Mouse (Mus musculus) stomach, embryonic 14.5 days (tissue): ENCODE results near the gene Col18a1. TPM values are rescaled to one million over a fixed set of nuclear protein-coding genes. Genes with fewer than 3 reads are reported as not detected.

Experiments
- ATAC-seq: fragments of 200-750 bp; cut with Nextera tagmentation; 2 replicates; pipeline ENCODE4 v1.8.0; 2017; ENCODE audit warnings: low read depth, moderate TSS enrichment; ENCODE audit not compliant: insufficient number of reproducible peaks, insufficient read depth, low FRiP score
- H3K27ac ChIP-seq: fragments of 300-500 bp; sonication (generic); 2 replicates; pipeline ENCODE4 v1.5.1; 2014; ENCODE audit warnings: mild to moderate bottlenecking, low read length, moderate library complexity, mixed read lengths
- H3K27me3 ChIP-seq: fragments of 300-500 bp; sonication (generic); 2 replicates; pipeline ENCODE4 v1.6.1; 2014; ENCODE audit warnings: low read length, control low read depth, mixed read lengths; ENCODE audit not compliant: control insufficient read depth, insufficient read depth
- H3K36me3 ChIP-seq: fragments of 300-500 bp; sonication (generic); 2 replicates; pipeline ENCODE4 v1.6.1; 2014; ENCODE audit warnings: mild to moderate bottlenecking, control low read depth, low read length, moderate library complexity, mixed read lengths; ENCODE audit not compliant: control insufficient read depth, insufficient read depth
- H3K4me1 ChIP-seq: fragments of 300-500 bp; sonication (generic); 2 replicates; pipeline ENCODE4 v1.6.1; 2014; ENCODE audit warnings: low read length, control low read depth, mixed read lengths; ENCODE audit not compliant: control insufficient read depth, insufficient read depth
- H3K4me2 ChIP-seq: fragments of 300-500 bp; sonication (generic); replicated peaks from 2 replicates; pipeline ENCODE4 v1.6.1; 2014; ENCODE audit warnings: low read depth, low read length, control low read depth
- H3K4me3 ChIP-seq: fragments of 300-500 bp; sonication (generic); 2 replicates; pipeline ENCODE4 v1.5.1; 2014; ENCODE audit warnings: low read depth, low read length, control low read depth
- H3K9ac ChIP-seq: fragments of 300-500 bp; sonication (generic); replicated peaks from 2 replicates; pipeline ENCODE4 v1.6.1; 2014; ENCODE audit warnings: low read depth, mild to moderate bottlenecking, control low read depth, low read length, moderate library complexity, mixed read lengths
- H3K9me3 ChIP-seq: fragments of 300-500 bp; sonication (generic); 2 replicates; pipeline ENCODE4 v1.6.1; 2016; ENCODE audit warnings: low read depth, low read length, control low read depth; ENCODE audit not compliant: control insufficient read depth
- WGBS: fragments of 180-500 bp; shearing (Covaris S2); extraction: QIAGEN DNeasy Blood & Tissue Kit; methylation state at CpG from one replicate; pipeline ENCODE4 v1.1.7; 2014; 5-methylcytosine and 5-hydroxymethylcytosine counted together
- polyA plus RNA-seq: library from polyadenylated mRNA; unstranded; fragments of >200 nt; fragmentation: Nextera tagmentation; extraction: Ambion mirVana; gene quantifications from 2 replicates; pipeline ENCODE4 v1.2.1, GENCODE M21; 2014

The Col18a1 gene
- polyA plus RNA-seq, 1 experiment from 2014 or later = 49.8 TPM

- ATAC-seq = no peak
- H3K4me3 ChIP-seq = no peak overlapping the region
- H3K27ac ChIP-seq = no peak overlapping the region
These were observed 62.0 kb downstream of the Col18a1 start for GRCm38 (mm10) chr10:77104327-77104726.

GRCm38 (mm10) chr10:77103689-77104088 lies 62.7 kb downstream of the Col18a1 start:
- H3K27ac ChIP-seq = no peak overlapping the region
- no peak overlapping the region for H3K4me2 ChIP-seq
- ATAC-seq = no peak
- no peaks in the 10 kb centered on the region for H3K9me3 ChIP-seq
- H3K36me3 ChIP-seq = no peaks in the 10 kb centered on the region
- peaks cover 2% of the 10 kb centered on the region; the same call in 1 of the 2 replicates for H3K4me1 ChIP-seq
- no peaks in the 10 kb centered on the region for H3K27me3 ChIP-seq
- no peak overlapping the region for H3K4me3 ChIP-seq
- H3K9ac ChIP-seq = no peak overlapping the region
- 30% methylated on average over 8 of the region's 8 CpGs for WGBS

More at GRCm38 (mm10) chr10:77104327-77104726, 62.0 kb downstream of the Col18a1 start:
- Histone ChIP-seq H3K27me3 (no peaks in the 10 kb centered on the region), H3K36me3 (no peaks in the 10 kb centered on the region), H3K9ac (no peak overlapping the region), H3K9me3 (no peaks in the 10 kb centered on the region), H3K4me2 (no peak overlapping the region), H3K4me1 (peaks cover 2% of the 10 kb centered on the region; the same call in 1 of the 2 replicates)

GRCm38 (mm10) chr10:77099777-77100176 lies 66.6 kb downstream of the Col18a1 start:
- Histone ChIP-seq H3K4me3 (no peak overlapping the region), H3K27me3 (no peaks in the 10 kb centered on the region), H3K36me3 (no peaks in the 10 kb centered on the region; the same call in 1 of the 2 replicates), H3K4me2 (no peak overlapping the region), H3K9me3 (no peaks in the 10 kb centered on the region), H3K4me1 (peaks cover 11% of the 10 kb centered on the region), H3K9ac (no peak overlapping the region), H3K27ac (no peak overlapping the region)
- ATAC-seq = no peak
- WGBS = 81% methylated on average over 4 of the region's 4 CpGs

- Histone ChIP-seq H3K27me3 (no peaks in the 10 kb centered on the region), H3K4me1 (peaks cover 9% of the 10 kb centered on the region), H3K27ac (no peak overlapping the region; the same call in 1 of the 2 replicates), H3K4me3 (no peak overlapping the region), H3K9me3 (no peaks in the 10 kb centered on the region), H3K9ac (no peak overlapping the region), H3K36me3 (no peaks in the 10 kb centered on the region; the same call in 1 of the 2 replicates), H3K4me2 (no peak overlapping the region)
- ATAC-seq = no peak
- WGBS = 84% methylated on average over 2 of the region's 2 CpGs
These were observed 67.7 kb downstream of the Col18a1 start for GRCm38 (mm10) chr10:77098619-77099018.

GRCm38 (mm10) chr10:77097890-77098200 lies 68.5 kb downstream of the Col18a1 start:
- Histone ChIP-seq H3K9ac (no peak overlapping the region), H3K36me3 (no peaks in the 10 kb centered on the region; the same call in 1 of the 2 replicates), H3K4me2 (no peak overlapping the region), H3K27ac (peak overlapping the region; percentile 36; the same call in 1 of the 2 replicates), H3K4me1 (peaks cover 9% of the 10 kb centered on the region), H3K27me3 (no peaks in the 10 kb centered on the region), H3K4me3 (no peak overlapping the region), H3K9me3 (peaks cover 3% of the 10 kb centered on the region; the same call in 1 of the 2 replicates)
- no peak for ATAC-seq
- 75% methylated on average over 4 of the region's 4 CpGs for WGBS

GRCm38 (mm10) chr10:77097006-77097889 lies 69.1 kb downstream of the Col18a1 start:
- WGBS = 65% methylated on average over 12 of the region's 12 CpGs
- peaks cover 5% of the 10 kb centered on the region; the same call in 1 of the 2 replicates for H3K9me3 ChIP-seq
- H3K27ac ChIP-seq = peak overlapping the region; percentile 61; the same call in 1 of the 2 replicates
- H3K36me3 ChIP-seq = no peaks in the 10 kb centered on the region; the same call in 1 of the 2 replicates
- no peak for ATAC-seq
- no peak overlapping the region for H3K4me2 ChIP-seq
- no peak overlapping the region for H3K4me3 ChIP-seq
- H3K27me3 ChIP-seq = no peaks in the 10 kb centered on the region
- H3K4me1 ChIP-seq = peaks cover 9% of the 10 kb centered on the region
- H3K9ac ChIP-seq = no peak overlapping the region

- Histone ChIP-seq H3K27ac (no peak overlapping the region), H3K4me2 (no peak overlapping the region), H3K9ac (no peak overlapping the region), H3K4me3 (no peak overlapping the region), H3K27me3 (no peaks in the 10 kb centered on the region), H3K9me3 (peaks cover 5% of the 10 kb centered on the region; the same call in 1 of the 2 replicates), H3K4me1 (peaks cover 9% of the 10 kb centered on the region), H3K36me3 (no peaks in the 10 kb centered on the region; the same call in 1 of the 2 replicates)
- ATAC-seq = no peak
- WGBS = 95% methylated on average over 3 of the region's 3 CpGs
These were observed 70.7 kb downstream of the Col18a1 start for GRCm38 (mm10) chr10:77095666-77096065.

- Histone ChIP-seq H3K27me3 (no peaks in the 10 kb centered on the region), H3K9ac (no peak overlapping the region), H3K4me3 (no peak overlapping the region), H3K9me3 (peaks cover 5% of the 10 kb centered on the region; the same call in 1 of the 2 replicates), H3K4me2 (no peak overlapping the region), H3K4me1 (peaks cover 13% of the 10 kb centered on the region), H3K27ac (no peak overlapping the region), H3K36me3 (no peaks in the 10 kb centered on the region; the same call in 1 of the 2 replicates)
- ATAC-seq = no peak
These were observed 72.5 kb downstream of the Col18a1 start for GRCm38 (mm10) chr10:77093817-77094216.
